Mouse (Mus musculus): ENCODE measurements around the gene Rara. TPM values are rescaled to one million over a fixed set of nuclear protein-coding genes. Genes with fewer than 3 reads are reported as not detected.
A peak's percentile ranks its signal among the peaks of the same experiment; 100 is the strongest.

The Rara gene
- total and polyA plus RNA-seq, 3 experiments, result 12.1 to 13.7 TPM; not detected in 1

DNA sequence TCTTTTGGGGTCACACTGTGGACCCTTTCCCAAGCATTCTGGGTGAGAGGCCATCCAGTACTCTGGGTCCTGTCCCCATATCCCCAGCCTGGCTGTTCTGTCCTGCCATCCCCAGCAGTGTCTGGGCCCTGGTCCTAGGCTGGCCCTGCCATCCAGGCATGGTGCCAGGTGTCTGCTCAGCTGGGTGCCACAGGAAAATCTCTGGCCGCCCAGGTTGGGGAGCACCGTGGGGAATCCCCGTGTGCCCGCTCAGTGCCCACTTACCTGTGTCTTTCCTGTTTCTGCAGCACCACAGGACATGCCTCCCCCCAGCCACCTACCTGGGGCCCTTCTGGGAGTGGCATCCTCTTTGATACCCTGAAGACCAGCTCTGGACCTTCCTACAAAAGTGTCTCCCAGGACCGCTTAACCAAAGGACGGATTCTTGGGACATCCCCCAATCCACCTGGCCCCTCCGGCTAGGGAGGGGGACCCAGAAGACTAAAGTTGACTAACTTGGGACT lies 22.4 kb downstream of the Rara start:
- H3K4me3 ChIP-seq (ENCODE audit: control insufficient read depth in 1 of 2, insufficient read depth in 1 of 2, low read depth in 2 of 2, low read length in 2 of 2), result no peak overlapping the region
- H3K9ac ChIP-seq (ENCODE audit: control insufficient read depth, low read depth, low read length, poor library complexity, severe bottlenecking), result peak overlapping the region; percentile 6; the same call in 1 of the 2 replicates
- peaks cover 0 to 46% of the 10 kb centered on the region in 2 experiments; a peak in 2 of 4 replicates for H3K36me3 ChIP-seq (ENCODE audit: control insufficient read depth in 1 of 2, insufficient read depth in 2 of 2, low read length in 2 of 2)
- no peak overlapping the region for H3K27ac ChIP-seq (ENCODE audit: control insufficient read depth, low read depth, low read length)
- no peaks in the 10 kb centered on the region for H3K9me3 ChIP-seq (replicated peaks; ENCODE audit: insufficient read depth, low read length)
- TF ChIP-seq TBP (IDR thresholded peaks at IDR 0.05; ENCODE audit: low read depth, low read length) (no peak), USF1 (IDR thresholded peaks at IDR 0.05; ENCODE audit: low read depth, low read length) (no peak), ELF1 (IDR thresholded peaks at IDR 0.05; ENCODE audit: low read depth, low read length) (no peak), SIN3A (IDR thresholded peaks at IDR 0.05; ENCODE audit: low read length) (no peak; the same call in 1 of the 2 replicates), ZMIZ1 (IDR thresholded peaks at IDR 0.05; ENCODE audit: low read depth, low read length) (no peak), POLR2AphosphoS2 (IDR thresholded peaks at IDR 0.05; ENCODE audit: low read length) (no peak), USF2 (IDR thresholded peaks at IDR 0.05; ENCODE audit: borderline replicate concordance in 1 of 2, insufficient read depth in 1 of 2, low read depth in 1 of 2, low read length in 2 of 2) (no peak), GABPA (IDR thresholded peaks at IDR 0.05; ENCODE audit: low read depth, low read length) (no peak), MEF2A (IDR thresholded peaks at IDR 0.05; ENCODE audit: extremely low read depth, insufficient replicate concordance, low read depth, low read length, poor library complexity, severe bottlenecking) (no peak), NELFE (IDR thresholded peaks at IDR 0.05; ENCODE audit: low read depth, low read length) (no peak), RCOR1 (IDR thresholded peaks at IDR 0.05; ENCODE audit: low read depth, low read length) (no peak), JUND (IDR thresholded peaks at IDR 0.05; ENCODE audit: low read depth, low read length) (no peak), E2F4 (IDR thresholded peaks at IDR 0.05; ENCODE audit: borderline replicate concordance, low read depth, low read length) (no peak)
- no peak for DNase-seq (ENCODE audit: low read depth, low spot score)
- H3K27me3 ChIP-seq (ENCODE audit: control insufficient read depth in 1 of 2, insufficient read depth in 2 of 2, low read length in 2 of 2), result no peaks in the 10 kb centered on the region
- 0 out of 2 replicates have a peak, but pooled peaks cover 2% of the 10 kb centered on the region for H3K79me2 ChIP-seq (ENCODE audit: control insufficient read depth, insufficient read depth, low read length, poor library complexity)
- peaks cover 27 to 49% of the 10 kb centered on the region in 2 experiments for H3K4me1 ChIP-seq (ENCODE audit: control insufficient read depth in 1 of 2, insufficient read depth in 2 of 2, low read length in 2 of 2)

- Histone ChIP-seq H3K27me3 (ENCODE audit: control insufficient read depth in 1 of 2, insufficient read depth in 2 of 2, low read length in 2 of 2) (no peaks in the 10 kb centered on the region), H3K79me2 (ENCODE audit: control insufficient read depth, insufficient read depth, low read length, poor library complexity) (0 out of 2 replicates have a peak, but pooled peaks cover 2% of the 10 kb centered on the region), H3K9ac (ENCODE audit: control insufficient read depth, low read depth, low read length, poor library complexity, severe bottlenecking) (no peak overlapping the region), H3K27ac (ENCODE audit: control insufficient read depth, low read depth, low read length) (no peak overlapping the region), H3K4me3 (ENCODE audit: control insufficient read depth in 1 of 2, insufficient read depth in 1 of 2, low read depth in 2 of 2, low read length in 2 of 2) (no peak overlapping the region), H3K4me1 (ENCODE audit: control insufficient read depth in 1 of 2, insufficient read depth in 2 of 2, low read length in 2 of 2) (peaks cover 28 to 53% of the 10 kb centered on the region in 2 experiments), H3K9me3 (replicated peaks; ENCODE audit: insufficient read depth, low read length) (no peaks in the 10 kb centered on the region), H3K36me3 (ENCODE audit: control insufficient read depth in 1 of 2, insufficient read depth in 2 of 2, low read length in 2 of 2) (peaks cover 0 to 48% of the 10 kb centered on the region in 2 experiments; a peak in 2 of 4 replicates)
- DNase-seq (ENCODE audit: low read depth, low spot score), result no peak
- TF ChIP-seq ZKSCAN1 (IDR thresholded peaks at IDR 0.05; ENCODE audit: low read depth, low read length) (no peak), TBP (IDR thresholded peaks at IDR 0.05; ENCODE audit: low read depth, low read length) (no peak), TAL1 (IDR thresholded peaks at IDR 0.05; ENCODE audit: low read length) (no peak), RCOR1 (IDR thresholded peaks at IDR 0.05; ENCODE audit: low read depth, low read length) (no peak), POLR2AphosphoS2 (IDR thresholded peaks at IDR 0.05; ENCODE audit: low read length) (no peak), BHLHE40 (IDR thresholded peaks at IDR 0.05; ENCODE audit: borderline replicate concordance, low read depth, low read length) (no peak), ELF1 (IDR thresholded peaks at IDR 0.05; ENCODE audit: low read depth, low read length) (no peak), NRF1 (IDR thresholded peaks at IDR 0.05; ENCODE audit: insufficient read depth, low read depth, low read length, poor library complexity, severe bottlenecking) (no peak), MAZ (IDR thresholded peaks at IDR 0.05; ENCODE audit: low read depth, low read length) (no peak), ZC3H11A (IDR thresholded peaks at IDR 0.05; ENCODE audit: low read depth, low read length) (no peak), POLR2A (IDR thresholded peaks at IDR 0.05; ENCODE audit: control insufficient read depth in 1 of 2, insufficient read depth in 1 of 2, low read depth in 1 of 2, low read length in 2 of 2, poor library complexity in 1 of 2) (no peak), GABPA (IDR thresholded peaks at IDR 0.05; ENCODE audit: low read depth, low read length) (no peak), USF2 (IDR thresholded peaks at IDR 0.05; ENCODE audit: borderline replicate concordance in 1 of 2, insufficient read depth in 1 of 2, low read depth in 1 of 2, low read length in 2 of 2) (no peak)
Observed at GRCm38 (mm10) chr11:98950484-98950883, 22.9 kb downstream of the Rara start.
